Mouse (Mus musculus) erythroblast, embryonic 14.5 days (primary cell): ENCODE measurements around the gene Ppm1b. TPM values are rescaled to one million over a fixed set of nuclear protein-coding genes. Genes with fewer than 3 reads are reported as not detected.

Source experiments
- H3K27me3 ChIP-seq: 2 replicates; pipeline ENCODE4 v1.6.1; 2012; ENCODE audit warnings: inconsistent platforms; ENCODE audit not compliant: control insufficient read depth
- H3K36me3 ChIP-seq: 2 replicates; pipeline ENCODE4 v1.6.1; 2012; ENCODE audit warnings: mild to moderate bottlenecking, inconsistent platforms; ENCODE audit not compliant: control insufficient read depth
- H3K4me1 ChIP-seq: 2 replicates; pipeline ENCODE4 v1.6.1; 2012; ENCODE audit warnings: inconsistent platforms; ENCODE audit not compliant: control insufficient read depth
- H3K4me3 ChIP-seq: replicated peaks from 2 replicates; pipeline ENCODE3; 2012; ENCODE audit warnings: moderate library complexity, mild to moderate bottlenecking, inconsistent platforms
- H3K9me3 ChIP-seq: 2 replicates; pipeline ENCODE4 v1.6.1; 2012; ENCODE audit warnings: low read length, inconsistent platforms, mixed read lengths; ENCODE audit not compliant: control insufficient read depth
- GATA1 ChIP-seq: IDR thresholded peaks from 2 replicates; pipeline ENCODE4 v1.6.1; 2012; ENCODE audit warnings: low read length, inconsistent platforms, mixed read lengths
- TAL1 ChIP-seq: IDR thresholded peaks from 3 replicates; pipeline ENCODE4 v1.6.1; 2012; ENCODE audit warnings: low read length, inconsistent platforms, mixed read lengths
- polyA plus RNA-seq: library from polyadenylated mRNA; stranded (reverse); fragments of >175 nt; gene quantifications from 2 replicates; pipeline ENCODE4 v1.2.3, GENCODE M21; 2012

Ppm1b gene
- polyA plus RNA-seq, 1 experiment = 2.6 TPM

- TF ChIP-seq GATA1 (no peak), TAL1 (no peak)
- H3K36me3 ChIP-seq = peaks cover 41% of the 10 kb centered on the region
- H3K9me3 ChIP-seq = no peaks in the 10 kb centered on the region
- H3K4me1 ChIP-seq = peaks cover 8% of the 10 kb centered on the region
- H3K4me3 ChIP-seq = no peak overlapping the region
- H3K27me3 ChIP-seq = no peaks in the 10 kb centered on the region
Observed at GRCm38 (mm10) chr17:85063560-85063959, 107.0 kb downstream of the Ppm1b start.

- peaks cover 8% of the 10 kb centered on the region for H3K4me1 ChIP-seq
- no peaks in the 10 kb centered on the region for H3K27me3 ChIP-seq
- H3K4me3 ChIP-seq = no peak overlapping the region
- peaks cover 62% of the 10 kb centered on the region for H3K36me3 ChIP-seq
- no peaks in the 10 kb centered on the region for H3K9me3 ChIP-seq
- TF ChIP-seq GATA1 (no peak), TAL1 (no peak)
Observed at GRCm38 (mm10) chr17:85067331-85067730, 110.8 kb downstream of the Ppm1b start.

- Histone ChIP-seq H3K36me3 (peaks cover 45% of the 10 kb centered on the region), H3K4me1 (no peaks in the 10 kb centered on the region), H3K27me3 (no peaks in the 10 kb centered on the region), H3K9me3 (no peaks in the 10 kb centered on the region), H3K4me3 (no peak overlapping the region)
- TF ChIP-seq TAL1 = no peak
- no peak for TF ChIP-seq GATA1
Observed at GRCm38 (mm10) chr17:85070658-85071057, 114.1 kb downstream of the Ppm1b start.

- H3K4me1 ChIP-seq = no peaks in the 10 kb centered on the region
- no peaks in the 10 kb centered on the region for H3K9me3 ChIP-seq
- peaks cover 45% of the 10 kb centered on the region for H3K36me3 ChIP-seq
- no peaks in the 10 kb centered on the region for H3K27me3 ChIP-seq
- no peak overlapping the region for H3K4me3 ChIP-seq
- TF ChIP-seq TAL1 (no peak), GATA1 (no peak)
Observed at GRCm38 (mm10) chr17:85071088-85071775, 114.7 kb downstream of the Ppm1b start.

- Histone ChIP-seq H3K27me3 (no peaks in the 10 kb centered on the region), H3K4me3 (no peak overlapping the region), H3K9me3 (no peaks in the 10 kb centered on the region), H3K4me1 (no peaks in the 10 kb centered on the region), H3K36me3 (peaks cover 45% of the 10 kb centered on the region)
- TF ChIP-seq TAL1 (no peak), GATA1 (no peak)
Observed at GRCm38 (mm10) chr17:85072383-85072782, 115.8 kb downstream of the Ppm1b start.

GRCm38 (mm10) chr17:85073214-85073613, 116.7 kb downstream of the Ppm1b start:
- Histone ChIP-seq H3K27me3 (no peaks in the 10 kb centered on the region), H3K4me3 (no peak overlapping the region), H3K4me1 (no peaks in the 10 kb centered on the region), H3K36me3 (peaks cover 46% of the 10 kb centered on the region), H3K9me3 (no peaks in the 10 kb centered on the region)
- no peak for TF ChIP-seq TAL1
- TF ChIP-seq GATA1 = no peak

Other genes with a start within 250 kb of the Ppm1b start
- gene Lrpprc, start 166.0 kb upstream of the Ppm1b start, polyA plus RNA-seq = 0.26 and 0.31 TPM in 2 replicates
- not detected in 2 replicates for gene Slc3a1, start 71.6 kb downstream of the Ppm1b start, polyA plus RNA-seq
- gene Prepl, start 133.5 kb downstream of the Ppm1b start, polyA plus RNA-seq = 0.04 and 0.05 TPM in 2 replicates
- gene Camkmt, start 133.8 kb downstream of the Ppm1b start, polyA plus RNA-seq = 0.30 and 0.31 TPM in 2 replicates